Mouse (Mus musculus): ENCODE measurements around the gene Tlx2. TPM values are rescaled to one million over a fixed set of nuclear protein-coding genes. Genes with fewer than 3 reads are reported as not detected.

The Tlx2 gene
- polyA plus RNA-seq (2015; fragmentation: Nextera tagmentation; extraction: Ambion mirVana): not detected in 2 replicates

DNA sequence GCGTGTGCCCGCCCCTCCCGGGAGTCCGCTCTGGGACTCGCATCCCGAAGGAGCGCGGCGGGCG, at the start of gene Tlx2:
TSS of gene Tlx2 (minus strand) at position 47 of the 64 bp plus-strand sequence.
- Histone ChIP-seq H3K9ac (replicated peaks) (no peak within 1 kb of the TSS), H3K27me3 (peaks cover 100% of the 10 kb centered on the region), H3K4me3 (replicated peaks) (peak within 1 kb of the TSS; percentile 16), H3K36me3 (no peaks in the 10 kb centered on the region), H3K4me1 (replicated peaks) (peaks cover 25% of the 10 kb centered on the region), H3K9me3 (no peaks in the 10 kb centered on the region), H3K4me2 (replicated peaks) (peak within 1 kb of the TSS; percentile 17), H3K27ac (no peak within 1 kb of the TSS)
- 0% methylated on average over 3 of the region's 10 CpGs for WGBS
- ATAC-seq: 0 out of 2 replicates have a peak, but pooled peaks have one; percentile 7

- 0 out of 2 replicates have a peak overlapping the region, but pooled peaks have one; percentile 9 for H3K27ac ChIP-seq
- no peaks in the 10 kb centered on the region for H3K27me3 ChIP-seq
- H3K4me2 ChIP-seq (replicated peaks): peak overlapping the region; percentile 98
- H3K9me3 ChIP-seq: no peaks in the 10 kb centered on the region
- peaks cover 33% of the 10 kb centered on the region for H3K36me3 ChIP-seq
- H3K9ac ChIP-seq (replicated peaks): peak overlapping the region; percentile 92
- peak overlapping the region; percentile 74 for H3K4me3 ChIP-seq (replicated peaks)
- peaks cover 79% of the 10 kb centered on the region for H3K4me1 ChIP-seq (replicated peaks)
- ATAC-seq: no peak
- 49% methylated on average over 7 of the region's 7 CpGs for WGBS
Observed at GRCm38 (mm10) chr6:83119734-83120051, 49.6 kb upstream of the Tlx2 start.

DNA sequence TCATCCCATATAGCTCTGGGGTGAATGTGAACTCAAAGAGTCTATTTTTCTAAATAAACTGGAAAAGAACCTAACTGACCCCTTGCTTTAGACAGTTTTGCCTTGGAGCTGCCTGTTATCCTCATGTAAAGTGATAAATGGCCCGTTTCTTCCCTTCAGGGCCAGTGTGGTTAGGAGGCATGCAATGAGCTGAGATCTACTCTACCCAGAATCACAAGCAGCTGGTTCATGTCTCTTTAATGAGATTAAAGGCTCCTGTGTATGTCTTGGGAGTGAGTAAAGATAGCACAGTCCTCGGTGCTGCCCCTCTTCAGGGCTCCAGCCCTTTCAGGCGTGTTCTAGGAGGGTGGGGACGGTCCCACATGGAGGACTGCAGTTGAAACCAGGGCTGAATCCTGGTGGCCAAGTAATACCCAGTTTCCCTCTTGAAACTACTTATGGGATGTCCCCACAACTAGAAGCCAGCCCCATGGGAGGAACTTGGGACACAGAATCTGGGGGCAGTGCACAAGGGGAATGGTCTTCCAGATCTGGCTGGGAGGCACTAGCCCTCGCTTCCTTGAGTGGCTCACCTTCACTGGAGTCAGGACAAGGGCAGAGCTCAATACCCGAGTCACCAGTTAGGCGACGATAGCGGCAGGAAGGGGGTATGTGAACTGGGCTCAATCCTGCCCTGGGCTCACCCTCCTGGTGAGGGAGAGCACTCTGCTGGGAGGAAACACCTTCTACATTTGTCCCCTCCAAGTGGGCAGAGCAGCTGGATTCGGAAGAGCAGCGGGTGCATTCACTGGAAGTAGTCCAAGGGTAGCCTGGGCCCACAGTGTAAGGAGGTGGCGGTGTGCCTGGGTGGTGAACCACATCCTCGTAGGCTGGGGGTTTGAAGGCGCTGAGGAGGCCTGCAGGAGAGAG, 49.0 kb upstream of the Tlx2 start:
- peaks cover 33% of the 10 kb centered on the region for H3K36me3 ChIP-seq
- peak overlapping the region; percentile 74 for H3K4me3 ChIP-seq (replicated peaks)
- H3K4me1 ChIP-seq (replicated peaks): peaks cover 77% of the 10 kb centered on the region
- 88% methylated on average over 14 of the region's 14 CpGs for WGBS
- H3K27ac ChIP-seq: peak overlapping the region; percentile 9; the same call in 1 of the 2 replicates
- no peaks in the 10 kb centered on the region for H3K27me3 ChIP-seq
- H3K4me2 ChIP-seq (replicated peaks): peak overlapping the region; percentile 98
- H3K9ac ChIP-seq (replicated peaks): peak overlapping the region; percentile 92
- no peaks in the 10 kb centered on the region for H3K9me3 ChIP-seq
- no peak for ATAC-seq

GRCm38 (mm10) chr6:83118369-83118768, 48.3 kb upstream of the Tlx2 start:
- Histone ChIP-seq H3K9ac (replicated peaks) (no peak overlapping the region), H3K27me3 (no peaks in the 10 kb centered on the region), H3K36me3 (peaks cover 33% of the 10 kb centered on the region), H3K4me2 (replicated peaks) (no peak overlapping the region), H3K4me3 (replicated peaks) (no peak overlapping the region), H3K27ac (no peak overlapping the region), H3K9me3 (no peaks in the 10 kb centered on the region), H3K4me1 (replicated peaks) (peaks cover 70% of the 10 kb centered on the region)
- no peak for ATAC-seq
- 86% methylated on average over 11 of the region's 11 CpGs for WGBS

- no peaks in the 10 kb centered on the region for H3K27me3 ChIP-seq
- WGBS: 94% methylated on average over 13 of the region's 13 CpGs
- peaks cover 62% of the 10 kb centered on the region for H3K4me1 ChIP-seq (replicated peaks)
- peaks cover 33% of the 10 kb centered on the region for H3K36me3 ChIP-seq
- no peak for ATAC-seq
- H3K9me3 ChIP-seq: no peaks in the 10 kb centered on the region
- no peak overlapping the region for H3K4me2 ChIP-seq (replicated peaks)
- H3K4me3 ChIP-seq (replicated peaks): 0 out of 2 replicates have a peak overlapping the region, but pooled peaks have one; percentile 1
- H3K27ac ChIP-seq: no peak overlapping the region
- H3K9ac ChIP-seq (replicated peaks): no peak overlapping the region
Observed at GRCm38 (mm10) chr6:83117616-83118015, 47.5 kb upstream of the Tlx2 start.

- Histone ChIP-seq H3K9me3 (no peaks in the 10 kb centered on the region), H3K27ac (no peak overlapping the region), H3K36me3 (peaks cover 33% of the 10 kb centered on the region), H3K4me1 (replicated peaks) (peaks cover 57% of the 10 kb centered on the region), H3K27me3 (no peaks in the 10 kb centered on the region), H3K4me3 (replicated peaks) (peak overlapping the region; percentile 88; the same call in 1 of the 2 replicates), H3K4me2 (replicated peaks) (peak overlapping the region; percentile 88), H3K9ac (replicated peaks) (peak overlapping the region; percentile 93; the same call in 1 of the 2 replicates)
- ATAC-seq: no peak
- 88% methylated on average over 4 of the region's 4 CpGs for WGBS
Observed at GRCm38 (mm10) chr6:83117165-83117438, 47.0 kb upstream of the Tlx2 start.

- Histone ChIP-seq H3K27ac (0 out of 2 replicates have a peak overlapping the region, but pooled peaks have one; percentile 84), H3K4me2 (replicated peaks) (peak overlapping the region; percentile 88), H3K4me1 (replicated peaks) (peaks cover 56% of the 10 kb centered on the region), H3K27me3 (no peaks in the 10 kb centered on the region), H3K4me3 (replicated peaks) (peak overlapping the region; percentile 88), H3K36me3 (peaks cover 33% of the 10 kb centered on the region), H3K9me3 (no peaks in the 10 kb centered on the region), H3K9ac (replicated peaks) (peak overlapping the region; percentile 93)
- no peak for ATAC-seq
- 80% methylated on average over 11 of the region's 11 CpGs for WGBS
Observed at GRCm38 (mm10) chr6:83116373-83117164, 46.5 kb upstream of the Tlx2 start.

- H3K4me1 ChIP-seq (replicated peaks): peaks cover 58% of the 10 kb centered on the region
- peak; percentile 44 for ATAC-seq
- peak overlapping the region; percentile 84 for H3K27ac ChIP-seq
- H3K9me3 ChIP-seq: no peaks in the 10 kb centered on the region
- H3K36me3 ChIP-seq: peaks cover 36% of the 10 kb centered on the region
- peak overlapping the region; percentile 88 for H3K4me2 ChIP-seq (replicated peaks)
- H3K9ac ChIP-seq (replicated peaks): peak overlapping the region; percentile 93
- H3K4me3 ChIP-seq (replicated peaks): peak overlapping the region; percentile 88
- 1% methylated on average over 37 of the region's 48 CpGs for WGBS
- no peaks in the 10 kb centered on the region for H3K27me3 ChIP-seq
Observed at GRCm38 (mm10) chr6:83115682-83116372, 45.7 kb upstream of the Tlx2 start.

DNA sequence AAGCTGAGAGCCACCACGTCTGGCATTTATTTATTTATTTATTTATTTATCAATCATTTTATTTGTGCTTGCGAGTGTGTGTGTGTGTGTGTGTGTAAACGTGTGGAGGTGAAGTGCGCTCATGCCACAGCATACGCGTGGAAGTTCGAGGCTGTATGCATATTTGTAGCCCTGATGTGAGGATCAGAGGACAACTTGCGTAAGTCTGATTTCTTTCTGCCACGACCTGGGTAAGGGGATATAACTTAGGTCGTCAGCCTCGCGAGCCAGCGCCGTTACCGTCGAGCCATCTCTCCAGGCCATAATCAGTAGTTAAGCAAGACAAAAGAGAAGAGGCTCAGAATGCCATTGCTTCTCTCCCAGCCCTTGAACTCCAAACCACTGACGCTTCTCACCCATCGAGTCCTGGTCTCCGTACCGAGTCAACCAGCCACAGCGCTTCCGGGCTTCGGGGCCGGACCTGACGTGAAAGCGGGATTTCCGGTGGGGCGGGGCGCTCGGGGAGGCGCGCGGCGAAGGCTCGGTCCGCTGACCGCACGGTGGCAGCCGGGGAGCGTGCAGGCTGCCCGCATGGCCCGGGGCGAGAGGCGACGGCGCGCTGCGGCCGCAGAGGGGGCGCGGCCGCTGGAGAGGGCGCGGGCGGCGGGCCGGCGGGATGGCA, 45.0 kb upstream of the Tlx2 start, which contains the start of gene Mogs:
TSS of gene Mogs (plus strand) at position 486 of the 661 bp plus-strand sequence.
- H3K4me2 ChIP-seq (replicated peaks): peak within 1 kb of the TSS; percentile 88
- H3K4me3 ChIP-seq (replicated peaks): peak within 1 kb of the TSS; percentile 88
- H3K9ac ChIP-seq (replicated peaks): peak within 1 kb of the TSS; percentile 93
- peaks cover 55% of the 10 kb centered on the region for H3K4me1 ChIP-seq (replicated peaks)
- WGBS: 2% methylated on average over 49 of the region's 58 CpGs
- peak; percentile 88 for ATAC-seq
- peaks cover 37% of the 10 kb centered on the region for H3K36me3 ChIP-seq
- H3K27ac ChIP-seq: peak within 1 kb of the TSS; percentile 84
- H3K9me3 ChIP-seq: no peaks in the 10 kb centered on the region
- no peaks in the 10 kb centered on the region for H3K27me3 ChIP-seq

- Histone ChIP-seq H3K4me1 (replicated peaks) (peaks cover 44% of the 10 kb centered on the region), H3K27ac (no peak overlapping the region), H3K4me3 (replicated peaks) (no peak overlapping the region), H3K9ac (replicated peaks) (no peak overlapping the region), H3K4me2 (replicated peaks) (no peak overlapping the region), H3K27me3 (no peaks in the 10 kb centered on the region), H3K9me3 (no peaks in the 10 kb centered on the region), H3K36me3 (peaks cover 12% of the 10 kb centered on the region)
- ATAC-seq: no peak
- WGBS: 91% methylated on average over 4 of the region's 4 CpGs
Observed at GRCm38 (mm10) chr6:83111510-83112136, 41.5 kb upstream of the Tlx2 start.
